ENCODE assay signal across 8 mouse cellular contexts in the genomic region with DNA sequence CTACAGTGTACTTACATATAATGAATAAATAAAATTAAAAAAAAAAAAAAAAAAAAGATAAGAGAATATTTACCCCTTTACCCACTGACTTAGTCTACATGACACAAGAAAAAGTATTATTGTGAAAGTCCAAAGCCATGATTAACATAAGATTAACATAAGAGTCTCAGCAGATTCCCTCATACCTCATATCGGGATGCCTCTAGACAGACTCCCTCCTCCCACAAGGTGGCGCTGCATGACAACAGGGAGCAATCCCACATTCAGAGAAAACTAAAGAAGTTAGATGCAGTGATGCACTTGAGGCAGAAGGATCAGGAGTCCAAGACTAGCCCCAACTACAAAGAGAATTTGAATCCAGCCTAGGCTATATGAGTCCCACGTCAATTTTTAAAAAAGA. TPM values are rescaled to one million over a fixed set of nuclear protein-coding genes. Genes with fewer than 3 reads are reported as not detected.
DNase-seq lines count a peak whose midpoint lies in the region; ATAC-seq lines count a peak whose summit lies in the region.

No protein-coding gene starts in this region.

- no peak overlapping the region for H3K9ac ChIP-seq in embryonic facial prominence, embryonic 11.5 days (replicated peaks; ENCODE audit: low read length)
- no peak overlapping the region for H3K9ac ChIP-seq in kidney, embryonic 14.5 days (ENCODE audit: low read depth, low read length)
- H3K9ac ChIP-seq in liver, embryonic 13.5 days: no peak overlapping the region
- no peak overlapping the region for H3K9ac ChIP-seq in neural tube, embryonic 11.5 days (ENCODE audit: low read length)

- H3K4me3 ChIP-seq in embryonic facial prominence, embryonic 11.5 days (ENCODE audit: low read depth, low read length): no peak overlapping the region
- no peak overlapping the region for H3K4me3 ChIP-seq in kidney, embryonic 14.5 days (ENCODE audit: low read length)
- H3K4me3 ChIP-seq in liver, embryonic 13.5 days (replicated peaks): no peak overlapping the region
- no peak overlapping the region for H3K4me3 ChIP-seq in neural tube, embryonic 11.5 days (ENCODE audit: low read depth, low read length)

- 14% methylated on average over 3 of the region's 3 CpGs for WGBS in embryonic facial prominence, embryonic 11.5 days
- 19% methylated on average over 3 of the region's 3 CpGs for WGBS in kidney, embryonic 14.5 days
- 10% methylated on average over 3 of the region's 3 CpGs for WGBS in liver, embryonic 13.5 days (ENCODE audit: insufficient replicate concordance)
- whole genome bisulfite sequencing in neural tube, embryonic 11.5 days: 16% methylated on average over 3 of the region's 3 CpGs

- H3K27ac ChIP-seq in embryonic facial prominence, embryonic 11.5 days (replicated peaks; ENCODE audit: low read depth, low read length): no peak overlapping the region
- H3K27ac ChIP-seq in kidney, embryonic 14.5 days (ENCODE audit: low read depth, low read length): no peak overlapping the region
- H3K27ac ChIP-seq in liver, embryonic 13.5 days: no peak overlapping the region
- no peak overlapping the region for H3K27ac ChIP-seq in neural tube, embryonic 11.5 days (ENCODE audit: low read depth, low read length)

- H3K27me3 ChIP-seq in embryonic facial prominence, embryonic 11.5 days (ENCODE audit: control insufficient read depth, insufficient read depth, low read length): no peaks in the 10 kb centered on the region
- H3K27me3 ChIP-seq in kidney, embryonic 14.5 days (ENCODE audit: control insufficient read depth, insufficient read depth, low read length): no peaks in the 10 kb centered on the region
- no peaks in the 10 kb centered on the region for H3K27me3 ChIP-seq in liver, embryonic 13.5 days
- H3K27me3 ChIP-seq in neural tube, embryonic 11.5 days (ENCODE audit: control insufficient read depth, insufficient read depth, low read length): no peaks in the 10 kb centered on the region

- no peaks in the 10 kb centered on the region for H3K9me3 ChIP-seq in embryonic facial prominence, embryonic 11.5 days (replicated peaks; ENCODE audit: control insufficient read depth, low read length)
- no peaks in the 10 kb centered on the region for H3K9me3 ChIP-seq in kidney, embryonic 14.5 days (ENCODE audit: control insufficient read depth, low read length)
- no peaks in the 10 kb centered on the region for H3K9me3 ChIP-seq in liver, embryonic 13.5 days (replicated peaks)
- H3K9me3 ChIP-seq in neural tube, embryonic 11.5 days (ENCODE audit: control insufficient read depth, low read length): no peaks in the 10 kb centered on the region

- H3K4me2 ChIP-seq in embryonic facial prominence, embryonic 11.5 days (ENCODE audit: low read depth, low read length): no peak overlapping the region
- H3K4me2 ChIP-seq in kidney, embryonic 14.5 days (replicated peaks; ENCODE audit: low read depth, low read length): no peak overlapping the region
- no peak overlapping the region for H3K4me2 ChIP-seq in liver, embryonic 13.5 days
- H3K4me2 ChIP-seq in neural tube, embryonic 11.5 days (ENCODE audit: low read depth): no peak overlapping the region

- no peaks in the 10 kb centered on the region for H3K4me1 ChIP-seq in embryonic facial prominence, embryonic 11.5 days (ENCODE audit: control insufficient read depth, insufficient read depth, low read length)
- H3K4me1 ChIP-seq in kidney, embryonic 14.5 days (ENCODE audit: control insufficient read depth, insufficient read depth, low read length): no peaks in the 10 kb centered on the region
- peaks cover 21% of the 10 kb centered on the region for H3K4me1 ChIP-seq in liver, embryonic 13.5 days (replicated peaks)
- no peaks in the 10 kb centered on the region for H3K4me1 ChIP-seq in neural tube, embryonic 11.5 days (ENCODE audit: control insufficient read depth, insufficient read depth, low read length)

- DNase-seq in CD4-positive helper T cell, adult 2 months (ENCODE audit: low read depth, low spot score): peak; percentile 79
- peak; percentile 89 to 93 for DNase-seq in adrenal gland, postnatal 36 days
- peak; percentile 89 for DNase-seq in embryonic facial prominence, embryonic 11.5 days (ENCODE audit: low spot score)
- DNase-seq in heart, adult 8-10 months (ENCODE audit: low spot score): peak; percentile 78
- DNase-seq in liver, embryonic 13.5 days: peak; percentile 68
- peak; percentile 80 for DNase-seq in neural tube, embryonic 11.5 days (ENCODE audit: low spot score)
- DNase-seq in testis, postnatal 10 days (ENCODE audit: low spot score): peak; percentile 94

- ATAC-seq in embryonic facial prominence, embryonic 11.5 days (replicated peaks; ENCODE audit: insufficient number of reproducible peaks, low FRiP score, low TSS enrichment, low read depth): peak; percentile 70
- peak; percentile 66 for ATAC-seq in kidney, embryonic 14.5 days (ENCODE audit: low FRiP score, low TSS enrichment)
- peak; percentile 59 for ATAC-seq in liver, embryonic 13.5 days (ENCODE audit: low read depth)
- no peak for ATAC-seq in neural tube, embryonic 11.5 days (ENCODE audit: insufficient read depth, low FRiP score, low TSS enrichment)

- H3K36me3 ChIP-seq in embryonic facial prominence, embryonic 11.5 days (replicated peaks; ENCODE audit: control insufficient read depth, insufficient read depth, low read depth, low read length): no peaks in the 10 kb centered on the region
- no peaks in the 10 kb centered on the region for H3K36me3 ChIP-seq in kidney, embryonic 14.5 days (ENCODE audit: control insufficient read depth, insufficient read depth, low read length)
- no peaks in the 10 kb centered on the region for H3K36me3 ChIP-seq in liver, embryonic 13.5 days
- H3K36me3 ChIP-seq in neural tube, embryonic 11.5 days (ENCODE audit: control insufficient read depth, insufficient read depth, low read length): no peaks in the 10 kb centered on the region

RNA-seq across cellular contexts. Expression of a gene that starts 29.7 kb away (rescaled TPM):
- 10 to 100 TPM; 13.8 to 18.8 TPM for total RNA-seq in adrenal gland, postnatal 36 days (2021)
- polyA plus RNA-seq in embryonic facial prominence, embryonic 11.5 days (2014; fragmentation: Nextera tagmentation; extraction: Ambion mirVana): 6.0 and 6.8 TPM in 2 replicates
- total RNA-seq in heart, adult 8-10 months (2022): 10 to 100 TPM; 16.7 to 20.8 (median 18.6) TPM
- 13.6 and 20.6 TPM in 2 replicates for polyA plus RNA-seq in kidney, embryonic 14.5 days (2014; fragmentation: Nextera tagmentation; extraction: Ambion mirVana)
- 3.4 and 4.0 TPM in 2 replicates for polyA plus RNA-seq in liver, embryonic 13.5 days (2015; fragmentation: Nextera tagmentation; extraction: Ambion mirVana)
- 10.2 and 11.8 TPM in 2 replicates for polyA plus RNA-seq in neural tube, embryonic 11.5 days (2014; fragmentation: Nextera tagmentation; extraction: Ambion mirVana)
